Mouse (Mus musculus) liver, postnatal 0 days (tissue): ENCODE data around the gene Cd151. TPM values are rescaled to one million over a fixed set of nuclear protein-coding genes. Genes with fewer than 3 reads are reported as not detected.

ENCODE experiments used
- ATAC-seq: fragments of 200-750 bp; cut with Nextera tagmentation; 2 replicates; pipeline ENCODE4 v1.8.0; 2017; ENCODE audit warnings: mild to moderate bottlenecking, moderate library complexity
- DNase-seq: peaks from one replicate; pipeline ENCODE4 v3.0.0-alpha.2; 2016
- H3K27ac ChIP-seq: fragments of 300-500 bp; sonication (generic); 2 replicates; pipeline ENCODE4 v1.5.1; 2014; ENCODE audit warnings: antibody characterized with exemption, moderate library complexity, mild to moderate bottlenecking, low read depth
- H3K27me3 ChIP-seq: fragments of 300-500 bp; sonication (generic); 2 replicates; pipeline ENCODE4 v1.6.1; 2014; ENCODE audit warnings: low read length, control low read depth, mixed read lengths; ENCODE audit not compliant: insufficient read depth
- H3K36me3 ChIP-seq: fragments of 300-500 bp; sonication (generic); replicated peaks from 2 replicates; pipeline ENCODE4 v1.6.1; 2014; ENCODE audit warnings: mild to moderate bottlenecking, control low read depth, low read length, moderate library complexity, mixed read lengths; ENCODE audit not compliant: insufficient read depth
- H3K4me1 ChIP-seq: fragments of 300-500 bp; sonication (generic); 2 replicates; pipeline ENCODE4 v1.6.1; 2014; ENCODE audit warnings: antibody characterized with exemption, mild to moderate bottlenecking, control low read depth; ENCODE audit not compliant: insufficient read depth
- H3K4me2 ChIP-seq: fragments of 300-500 bp; sonication (generic); 2 replicates; pipeline ENCODE4 v1.6.1; 2014; ENCODE audit warnings: low read depth, mild to moderate bottlenecking, low read length, moderate library complexity, mixed read lengths
- H3K4me3 ChIP-seq: fragments of 300-500 bp; sonication (generic); 2 replicates; pipeline ENCODE4 v1.5.1; 2014; ENCODE audit warnings: low read depth, low read length
- H3K9ac ChIP-seq: fragments of 300-500 bp; sonication (generic); replicated peaks from 2 replicates; pipeline ENCODE4 v1.6.1; 2014; ENCODE audit warnings: mild to moderate bottlenecking, moderate library complexity
- H3K9me3 ChIP-seq: fragments of 300-500 bp; sonication (generic); 2 replicates; pipeline ENCODE4 v1.6.1; 2016; ENCODE audit warnings: mild to moderate bottlenecking, control low read depth, low read length, mixed read lengths
- CTCF ChIP-seq: sonication (generic); IDR thresholded peaks from 2 replicates; pipeline ENCODE4 v1.5.1; 2016; ENCODE audit warnings: antibody characterized with exemption, low read depth
- EP300 ChIP-seq: IDR thresholded peaks from 2 replicates; pipeline ENCODE4 v1.6.1; 2016; ENCODE audit warnings: antibody characterized with exemption, low read depth, mild to moderate bottlenecking
- whole genome bisulfite sequencing: fragments of 180-500 bp; shearing (Covaris S2); extraction: QIAGEN DNeasy Blood & Tissue Kit; methylation state at CpG from one replicate; pipeline ENCODE4 v1.1.7; 2014; ENCODE audit not compliant: insufficient replicate concordance; 5-methylcytosine and 5-hydroxymethylcytosine counted together
- polyA plus RNA-seq: library from polyadenylated mRNA; unstranded; fragments of >200 nt; fragmentation: Nextera tagmentation; extraction: Ambion mirVana; gene quantifications from 2 replicates; pipeline ENCODE4 v1.2.1, GENCODE M21; 2015

Gene Cd151
- polyA plus RNA-seq, 1 experiment from 2014 or later, result 6.6 TPM

DNA sequence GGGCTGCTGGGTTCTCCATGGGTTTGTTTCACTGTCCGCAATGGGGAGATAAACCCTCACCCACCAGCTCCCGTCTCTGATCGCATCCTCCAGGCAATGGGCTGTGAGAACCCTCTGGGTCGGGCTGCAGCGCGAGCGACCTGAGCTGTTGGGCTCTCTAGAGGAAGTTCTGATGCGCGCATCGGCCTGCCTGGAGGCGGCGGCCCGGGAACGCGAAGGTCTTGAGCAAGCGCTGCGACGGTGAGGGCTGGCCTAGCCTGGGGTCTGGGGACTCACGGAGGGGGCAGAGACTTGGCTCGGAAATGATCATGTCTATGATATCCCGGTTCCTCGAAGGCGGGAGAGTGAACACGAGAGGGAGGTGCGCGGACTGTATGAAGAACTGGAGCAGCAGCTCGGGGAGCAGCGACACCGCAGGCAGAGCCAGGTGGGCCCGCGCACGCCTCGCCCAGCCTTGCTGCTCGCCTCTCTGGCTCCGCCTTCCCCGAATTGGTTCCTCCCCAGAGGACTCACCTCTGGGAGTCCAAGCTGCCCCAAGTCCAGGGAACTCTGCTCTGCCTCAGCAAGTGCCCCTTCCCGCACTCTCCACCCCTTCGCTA, 2.5 kb upstream of the Cd151 start:
- peaks cover 7% of the 10 kb centered on the region for H3K36me3 ChIP-seq
- peak overlapping the region; percentile 40 for H3K4me2 ChIP-seq
- H3K27ac ChIP-seq, result peak overlapping the region; percentile 31; the same call in 1 of the 2 replicates
- H3K9ac ChIP-seq, result peak overlapping the region; percentile 12; the same call in 1 of the 2 replicates
- TF ChIP-seq CTCF, result no peak
- no peak for TF ChIP-seq EP300
- H3K4me1 ChIP-seq, result peaks cover 49% of the 10 kb centered on the region
- 10% methylated on average over 30 of the region's 38 CpGs for WGBS
- no peaks in the 10 kb centered on the region for H3K9me3 ChIP-seq
- no peak for ATAC-seq
- H3K27me3 ChIP-seq, result peaks cover 48% of the 10 kb centered on the region
- DNase-seq, result peak; percentile 44
- peak overlapping the region; percentile 3; the same call in 1 of the 2 replicates for H3K4me3 ChIP-seq

- Histone ChIP-seq H3K9ac (no peak overlapping the region), H3K4me2 (no peak overlapping the region), H3K27ac (no peak overlapping the region), H3K36me3 (peaks cover 11% of the 10 kb centered on the region), H3K4me3 (no peak overlapping the region), H3K9me3 (no peaks in the 10 kb centered on the region), H3K4me1 (peaks cover 49% of the 10 kb centered on the region), H3K27me3 (peaks cover 48% of the 10 kb centered on the region)
- DNase-seq (peak; percentile 21), ATAC-seq (no peak)
- TF ChIP-seq CTCF, result no peak
- no peak for TF ChIP-seq EP300
- WGBS, result 58% methylated on average over 8 of the region's 10 CpGs
These were observed 1.7 kb upstream of the Cd151 start for GRCm38 (mm10) chr7:141465388-141466044.

- Histone ChIP-seq H3K27me3 (peaks cover 43% of the 10 kb centered on the region), H3K4me2 (no peak overlapping the region), H3K4me3 (no peak overlapping the region), H3K4me1 (peaks cover 49% of the 10 kb centered on the region), H3K9me3 (no peaks in the 10 kb centered on the region), H3K36me3 (peaks cover 16% of the 10 kb centered on the region), H3K27ac (no peak overlapping the region), H3K9ac (no peak overlapping the region)
- no peak for TF ChIP-seq EP300
- TF ChIP-seq CTCF, result no peak
- 69% methylated on average over 7 of the region's 7 CpGs for WGBS
- ATAC-seq (no peak), DNase-seq (peak; percentile 38)
These were observed 1.2 kb upstream of the Cd151 start for GRCm38 (mm10) chr7:141466045-141466394.

DNA sequence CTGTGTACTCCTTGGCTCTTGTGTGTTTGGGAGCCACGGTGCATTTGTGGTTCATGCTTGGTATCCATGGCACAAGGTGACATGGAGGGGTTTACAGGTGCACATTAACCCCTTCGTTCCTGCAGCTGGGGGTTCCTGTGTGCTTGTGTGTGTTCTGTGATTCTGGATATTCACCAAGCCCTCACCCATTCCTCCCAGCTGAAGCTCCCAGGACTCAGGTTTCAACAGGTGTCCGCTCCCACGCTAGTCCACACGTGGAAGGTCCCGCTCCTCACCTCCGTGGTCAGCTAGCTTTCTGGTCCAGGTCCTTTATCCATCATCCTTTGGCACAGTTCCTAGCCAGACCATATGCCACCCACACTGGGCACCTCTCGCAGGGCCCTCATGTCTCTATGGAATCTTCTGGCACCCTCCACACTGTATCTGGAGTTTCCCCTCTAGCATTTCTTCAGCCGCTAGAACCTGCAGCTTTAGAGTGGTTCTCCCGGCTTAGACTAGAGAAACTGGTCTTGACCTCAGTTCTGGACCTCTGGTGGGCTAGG, 514 bp upstream of the Cd151 start:
- peak overlapping the region; percentile 76 for H3K4me3 ChIP-seq
- peak overlapping the region; percentile 86 for H3K27ac ChIP-seq
- DNase-seq (no peak), ATAC-seq (no peak)
- peaks cover 23% of the 10 kb centered on the region for H3K36me3 ChIP-seq
- H3K9me3 ChIP-seq, result no peaks in the 10 kb centered on the region
- WGBS, result 62% methylated on average over 10 of the region's 10 CpGs
- H3K4me2 ChIP-seq, result peak overlapping the region; percentile 89
- H3K9ac ChIP-seq, result peak overlapping the region; percentile 84
- H3K4me1 ChIP-seq, result peaks cover 47% of the 10 kb centered on the region
- TF ChIP-seq CTCF (no peak), EP300 (no peak)
- peaks cover 38% of the 10 kb centered on the region for H3K27me3 ChIP-seq

DNA sequence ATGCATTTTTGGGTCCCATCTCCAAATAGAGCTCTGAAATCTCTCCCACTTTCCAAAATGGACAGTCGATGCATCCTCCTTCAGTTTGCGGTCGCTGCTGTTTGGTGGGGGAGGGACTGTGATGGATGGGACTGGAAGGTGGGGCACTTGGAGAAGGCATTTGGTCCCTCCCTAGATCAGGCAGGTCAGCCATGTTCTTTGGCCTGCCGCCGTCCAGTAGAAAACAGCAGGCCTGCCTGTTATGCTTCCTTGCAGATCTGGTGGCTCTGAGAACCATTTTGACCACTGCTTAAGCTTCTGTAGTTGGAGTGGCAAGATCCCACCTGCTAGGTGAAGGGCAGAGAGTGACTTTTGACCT, 951 bp downstream of the Cd151 start:
- ATAC-seq, result no peak
- no peak for TF ChIP-seq EP300
- TF ChIP-seq CTCF, result no peak
- H3K27me3 ChIP-seq, result peaks cover 24% of the 10 kb centered on the region
- H3K9me3 ChIP-seq, result no peaks in the 10 kb centered on the region
- peak overlapping the region; percentile 86 for H3K27ac ChIP-seq
- H3K36me3 ChIP-seq, result peaks cover 23% of the 10 kb centered on the region
- peaks cover 42% of the 10 kb centered on the region for H3K4me1 ChIP-seq
- H3K4me2 ChIP-seq, result peak overlapping the region; percentile 89
- no peak for DNase-seq
- peak overlapping the region; percentile 84 for H3K9ac ChIP-seq
- WGBS, result 23% methylated on average over 5 of the region's 5 CpGs
- peak overlapping the region; percentile 76 for H3K4me3 ChIP-seq

DNA sequence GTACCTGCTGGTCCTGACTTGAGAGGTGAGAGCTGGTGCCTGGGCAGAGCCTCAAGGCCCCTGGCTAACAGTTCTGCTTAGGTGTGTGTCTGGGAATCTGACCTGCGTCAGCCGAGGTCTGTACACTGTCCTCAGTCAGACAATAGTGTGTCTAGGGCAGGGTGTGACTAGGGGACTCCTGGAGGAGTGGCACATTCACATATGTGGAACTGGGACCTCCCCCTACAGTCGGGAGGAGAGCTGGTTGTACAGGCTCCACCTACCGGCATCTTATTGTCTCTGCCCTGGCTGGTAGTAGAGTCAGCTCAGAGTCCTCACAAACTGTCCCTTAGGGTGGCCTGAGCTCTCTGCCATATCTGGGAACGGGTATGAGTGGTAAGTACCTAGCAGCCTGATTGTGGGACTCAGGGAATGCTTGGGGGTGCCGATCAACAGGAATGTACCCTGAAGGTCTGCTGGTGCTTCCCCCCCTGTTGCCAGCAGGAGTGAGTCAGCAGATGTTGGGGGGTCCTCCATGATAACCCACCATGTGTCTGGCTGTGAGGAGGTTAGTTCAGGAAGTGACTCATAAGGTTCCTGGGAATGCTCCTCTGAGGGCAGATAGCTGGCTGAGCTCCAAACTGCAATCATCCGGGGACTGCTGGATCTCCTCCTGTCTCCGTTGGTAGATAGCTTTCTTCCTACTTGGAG, 1.5 kb downstream of the Cd151 start:
- Histone ChIP-seq H3K4me1 (peaks cover 42% of the 10 kb centered on the region), H3K4me2 (peak overlapping the region; percentile 89), H3K4me3 (peak overlapping the region; percentile 76), H3K9me3 (no peaks in the 10 kb centered on the region), H3K36me3 (peaks cover 23% of the 10 kb centered on the region), H3K27me3 (peaks cover 19% of the 10 kb centered on the region), H3K27ac (peak overlapping the region; percentile 86), H3K9ac (peak overlapping the region; percentile 84)
- ATAC-seq, result peak; percentile 56
- TF ChIP-seq CTCF, result peak; percentile 58
- TF ChIP-seq EP300, result 0 out of 2 replicates have a peak, but pooled peaks have one; percentile 40
- 13% methylated on average over 8 of the region's 8 CpGs for WGBS
- DNase-seq, result peak; percentile 61
